In genomic region chr11:114016889-114017392, GRCm38 (mm10) we compare ENCODE assay signal across 9 mouse cellular contexts. TPM values are rescaled to one million over a fixed set of nuclear protein-coding genes. Genes with fewer than 3 reads are reported as not detected.
DNase-seq lines count a peak whose midpoint lies in the region; ATAC-seq and TF ChIP-seq lines count a peak whose summit lies in the region.
"Had no signal": no experiment of that assay in that cellular context is flagged by ENCODE, and none has a peak within 500 bp of the region (broad histone marks: within the 10 kb centered on the region; RNA-seq: fewer than 3 reads in every experiment).

No protein-coding gene starts in this region.

- 0 out of 2 replicates have a peak, but pooled peaks cover 5% of the 10 kb centered on the region for H3K27me3 ChIP-seq in heart, postnatal 0 days (ENCODE audit: control insufficient read depth, insufficient read depth, low read length)
- H3K27me3 ChIP-seq in midbrain, embryonic 13.5 days: peaks cover 27% of the 10 kb centered on the region

- no peaks in the 10 kb centered on the region for H3K9me3 ChIP-seq in heart, postnatal 0 days (replicated peaks; ENCODE audit: control insufficient read depth, low read length)
- no peaks in the 10 kb centered on the region for H3K9me3 ChIP-seq in midbrain, embryonic 13.5 days

- no peak overlapping the region for H3K4me2 ChIP-seq in heart, postnatal 0 days (ENCODE audit: low read depth, low read length)
- H3K4me2 ChIP-seq in midbrain, embryonic 13.5 days (replicated peaks): peak overlapping the region; percentile 19

- no peak overlapping the region for H3K4me3 ChIP-seq in heart, postnatal 0 days (ENCODE audit: low read depth, low read length)
- no peak overlapping the region for H3K4me3 ChIP-seq in midbrain, embryonic 13.5 days (replicated peaks)

- H3K9ac ChIP-seq in heart, postnatal 0 days (replicated peaks; ENCODE audit: low read depth, low read length): no peak overlapping the region
- no peak overlapping the region for H3K9ac ChIP-seq in midbrain, embryonic 13.5 days (replicated peaks)

- no peak overlapping the region for H3K27ac ChIP-seq in heart, postnatal 0 days (ENCODE audit: low read depth)
- peak overlapping the region; percentile 58 for H3K27ac ChIP-seq in midbrain, embryonic 13.5 days

- ATAC-seq in heart, postnatal 0 days (ENCODE audit: insufficient read depth, low read depth): 0 out of 2 replicates have a peak, but pooled peaks have one; percentile 36
- peak; percentile 51 for ATAC-seq in midbrain, embryonic 13.5 days
- ATAC-seq: lung, postnatal 0 days had no signal

- TF ChIP-seq CTCF in heart, postnatal 0 days (IDR thresholded peaks at IDR 0.05; ENCODE audit: low read depth): no peak

- no peaks in the 10 kb centered on the region for H3K36me3 ChIP-seq in heart, postnatal 0 days (replicated peaks; ENCODE audit: control insufficient read depth, insufficient read depth, low read length)
- no peaks in the 10 kb centered on the region for H3K36me3 ChIP-seq in midbrain, embryonic 13.5 days

- 29% methylated on average over 14 of the region's 14 CpGs for WGBS in heart, postnatal 0 days
- WGBS in midbrain, embryonic 13.5 days: 6% methylated on average over 14 of the region's 14 CpGs

- H3K4me1 ChIP-seq in heart, postnatal 0 days (ENCODE audit: control insufficient read depth, insufficient read depth): no peaks in the 10 kb centered on the region
- peaks cover 70% of the 10 kb centered on the region for H3K4me1 ChIP-seq in midbrain, embryonic 13.5 days (replicated peaks)

- peak; percentile 13 to 18 for DNase-seq in heart, adult 18-20 months
- no peak for DNase-seq in heart, adult 11 months
- peak; percentile 44 for DNase-seq in adrenal gland, postnatal 14 days
- no peak for DNase-seq in heart, postnatal 0 days (ENCODE audit: low spot score)
- DNase-seq in layer of hippocampus, adult 9-10 months (ENCODE audit: low spot score): no peak
- DNase-seq in layer of hippocampus, adult 18-20 months (ENCODE audit: low spot score in 2 of 2): no peak
- DNase-seq in spleen, adult 18-20 months: no peak

- TF ChIP-seq EP300 in heart, postnatal 0 days (IDR thresholded peaks at IDR 0.05; ENCODE audit: low read depth): no peak

RNA-seq across cellular contexts. Expression of gene Sdk2, which starts 49.9 kb away (rescaled TPM):
- 1 to 10 TPM; 1.7 to 1.9 TPM for total RNA-seq in heart, adult 18-20 months (2021)
- total RNA-seq in adrenal gland, postnatal 14 days (2021): 2.9 and 4.4 TPM in 2 replicates
- total RNA-seq in heart, postnatal 0 days (2014; rRNA removed; ENCODE audit: low replicate concordance): 1.9 and 2.9 TPM in 2 replicates
- polyA plus RNA-seq in heart, postnatal 0 days (2015; fragmentation: Nextera tagmentation; extraction: Ambion mirVana): 0.27 and 0.29 TPM in 2 replicates
- 3.8 and 5.0 TPM in 2 replicates for polyA plus RNA-seq in midbrain, embryonic 13.5 days (2015; fragmentation: Nextera tagmentation; extraction: Ambion mirVana)
- 10 to 100 TPM; 17.6 to 24.8 TPM for total RNA-seq in layer of hippocampus, adult 18-20 months (2021)

Comparison
In these comparisons a context has a peak if more than half of its experiments do, and no peak if none do; other contexts are left out.
1. DNase-seq: peak in heart, adult 18-20 months (2 of 2) and adrenal gland, postnatal 14 days (single experiment); none in heart, adult 11 months (single experiment), heart, postnatal 0 days (single experiment), layer of hippocampus, adult 9-10 months (single experiment), layer of hippocampus, adult 18-20 months (0 of 2) and spleen, adult 18-20 months (0 of 2).